Mouse (Mus musculus) adrenal gland, postnatal 25 days (tissue): ENCODE results near the gene Trpv5. TPM values are rescaled to one million over a fixed set of nuclear protein-coding genes. Genes with fewer than 3 reads are reported as not detected.

Source experiments
- DNase-seq: peaks from one replicate; pipeline ENCODE4 v3.0.0; 2021; ENCODE audit warnings: mixed read lengths
- long read RNA-seq: library from polyadenylated mRNA; stranded (forward); transcript quantifications from one replicate; pipeline ENCODE4 v2.0.0, GENCODE M21; 2021
- total RNA-seq: library from RNA; stranded (reverse); gene quantifications from 2 replicates; pipeline ENCODE4 v1.2.3, GENCODE M21; 2021

Trpv5 gene
- not detected in 2 replicates for total RNA-seq
- long read RNA-seq, result 0 reads

- DNase-seq, result no peak
Observed at GRCm38 (mm10) chr6:41680669-41681068, at the start of gene Trpv5. TSS of gene Trpv5 (minus strand) at chr6:41680769.

DNA sequence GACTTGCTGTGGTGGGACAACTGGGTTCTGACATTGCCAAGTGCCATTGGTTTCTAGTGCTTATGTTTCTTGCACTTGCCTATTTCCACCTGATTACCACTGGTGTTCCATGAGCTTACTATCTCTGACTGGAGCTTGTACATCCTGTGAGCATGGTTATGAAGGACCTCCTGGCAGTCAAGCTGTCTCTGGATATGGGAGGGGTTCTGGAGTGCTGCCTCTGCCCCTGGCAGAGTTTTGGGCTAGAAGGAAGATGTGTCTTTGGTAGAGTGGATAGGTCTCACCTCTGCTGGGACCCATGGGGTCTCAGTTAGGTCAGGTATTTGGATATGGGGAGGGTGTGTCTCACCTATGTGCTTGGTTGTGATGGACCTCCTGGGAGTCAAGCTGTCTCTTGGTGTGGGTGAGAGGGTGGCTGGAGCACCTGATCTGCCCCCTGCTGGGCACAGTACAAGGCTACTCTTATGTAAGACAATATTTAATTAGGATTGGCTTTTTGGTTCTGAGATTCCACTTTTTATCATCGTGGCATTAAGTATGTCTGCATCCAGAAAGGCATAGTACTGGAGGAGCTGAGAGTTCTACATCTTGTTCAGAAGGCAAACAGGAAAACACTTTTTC lies 47.5 kb upstream of the Trpv5 start:
- peak; percentile 1 for DNase-seq

DNA sequence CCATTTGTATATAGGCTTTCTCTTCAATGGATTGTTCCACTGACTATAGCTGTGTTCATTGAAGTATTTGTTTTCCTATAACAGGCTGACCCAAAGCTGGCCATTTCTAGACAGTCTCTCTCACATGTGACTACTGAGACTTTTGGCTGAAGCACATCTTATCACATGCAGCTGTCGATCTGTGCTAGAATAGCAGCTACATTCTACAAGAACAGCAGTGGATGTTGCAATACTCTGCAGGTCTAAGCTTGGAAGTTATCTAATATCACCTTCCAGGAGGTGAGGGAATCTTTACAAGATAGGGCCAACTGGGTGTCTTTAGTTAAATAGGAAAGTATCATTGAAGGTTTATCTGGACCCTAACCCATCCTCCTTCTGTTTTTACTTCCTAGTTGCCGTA lies 40.9 kb upstream of the Trpv5 start:
- DNase-seq, result no peak

DNA sequence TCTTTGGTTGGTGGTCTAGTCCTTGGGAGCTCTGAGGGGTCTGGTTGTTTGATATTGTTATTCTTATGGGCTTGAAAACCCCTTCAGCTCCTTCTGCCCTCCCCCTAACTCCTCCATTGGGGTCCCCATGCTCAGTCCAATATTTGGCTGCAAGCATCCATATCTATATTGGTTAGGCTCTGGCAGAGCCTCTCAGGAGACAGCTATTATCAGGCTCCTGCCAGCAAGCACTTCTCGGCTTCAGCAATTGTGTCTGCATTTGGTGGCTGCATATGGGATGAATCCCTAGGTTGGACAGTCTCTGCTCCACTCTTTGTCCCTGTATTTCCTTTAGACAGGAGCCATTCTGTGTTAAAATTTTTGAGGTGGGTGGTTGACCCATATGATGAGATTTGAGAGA lies 29.7 kb upstream of the Trpv5 start:
- DNase-seq, result no peak

DNA sequence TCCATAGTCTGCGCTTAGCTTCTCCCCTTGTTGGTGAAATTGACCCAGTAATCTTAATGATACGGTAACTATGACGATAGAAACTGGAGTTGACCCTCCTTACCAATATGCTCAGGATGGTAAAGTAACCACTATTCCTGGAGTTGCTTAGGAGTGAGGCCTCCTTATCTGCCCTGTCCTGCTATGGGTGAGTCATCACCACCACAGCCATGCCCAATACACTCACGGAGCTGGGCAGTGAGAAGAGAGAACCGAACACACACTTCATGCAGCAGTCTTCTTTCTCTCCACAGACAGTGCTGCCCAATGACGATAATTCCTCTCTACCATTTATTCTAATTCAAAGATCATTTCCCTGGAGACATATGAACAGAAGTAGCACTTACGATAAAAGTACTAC lies 25.7 kb upstream of the Trpv5 start:
- no peak for DNase-seq

DNA sequence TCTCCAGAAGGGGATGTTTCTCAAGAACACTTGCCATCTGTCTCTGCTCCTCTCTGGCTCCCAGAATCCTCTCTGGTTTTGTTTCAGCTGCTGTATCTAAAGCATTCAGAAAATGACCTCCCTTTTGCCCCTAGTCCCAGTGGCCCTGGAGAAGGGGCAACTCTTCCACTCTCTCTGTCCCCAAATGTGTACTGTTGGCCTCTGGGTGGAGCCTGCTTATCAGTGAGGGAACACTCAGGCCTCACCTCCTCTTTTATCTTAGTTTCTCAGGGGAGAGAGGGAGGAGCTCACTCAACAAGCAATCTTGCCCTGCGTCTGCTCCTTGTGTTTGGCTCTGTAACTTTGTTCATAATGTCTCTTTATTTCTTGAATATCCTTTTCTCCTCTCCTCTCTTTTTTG lies 23.6 kb upstream of the Trpv5 start, which contains the start of gene Kel:
Gene Kel (minus strand): TSS at position 217 of the 400 bp plus-strand sequence.
- DNase-seq, result no peak

DNA sequence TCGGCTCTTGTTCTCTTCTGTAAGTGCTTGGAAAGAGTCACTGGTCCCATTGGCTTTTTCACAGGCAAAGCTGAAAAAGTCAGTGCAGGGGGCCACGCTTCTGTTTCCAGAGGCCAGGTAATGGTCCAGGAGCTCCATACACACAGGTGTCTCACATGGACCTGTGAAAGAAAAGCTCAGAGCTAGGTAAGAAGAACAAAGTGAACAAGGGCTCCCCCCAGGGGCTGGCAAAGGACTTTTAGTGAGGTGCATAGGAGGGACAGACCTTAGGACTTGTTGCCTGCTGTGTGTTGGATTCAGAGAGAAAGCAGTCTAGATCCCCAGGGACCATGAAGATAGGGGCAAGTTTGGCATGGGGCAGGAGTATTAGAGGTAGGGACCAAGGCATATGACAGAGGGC lies 22.4 kb upstream of the Trpv5 start:
- no peak for DNase-seq

GRCm38 (mm10) chr6:41701245-41701644 lies 20.7 kb upstream of the Trpv5 start:
- DNase-seq, result no peak

- DNase-seq, result no peak
Observed at GRCm38 (mm10) chr6:41694407-41694806, 13.8 kb upstream of the Trpv5 start.

DNA sequence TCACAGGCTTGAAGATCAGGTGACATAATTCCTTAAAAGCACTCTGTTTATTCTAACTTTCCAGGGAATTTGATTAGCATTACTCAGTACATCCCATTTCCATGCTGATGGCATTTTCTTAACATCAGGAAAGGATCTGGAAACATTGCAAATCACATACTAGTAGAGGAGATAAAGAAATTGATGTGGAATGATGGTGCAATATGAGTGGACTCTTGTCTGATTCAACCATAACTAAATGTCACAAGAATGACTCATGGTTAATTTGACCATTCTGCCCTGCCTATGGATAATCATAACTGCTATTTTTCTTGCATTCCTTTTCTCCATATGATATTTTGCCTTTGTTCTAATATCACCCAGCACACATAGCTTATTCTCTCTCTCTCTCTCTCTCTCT lies 11.6 kb upstream of the Trpv5 start:
- DNase-seq, result no peak

GRCm38 (mm10) chr6:41685596-41685995 lies 5.0 kb upstream of the Trpv5 start:
- DNase-seq, result no peak

GRCm38 (mm10) chr6:41684911-41685310 lies 4.3 kb upstream of the Trpv5 start:
- DNase-seq, result no peak

DNA sequence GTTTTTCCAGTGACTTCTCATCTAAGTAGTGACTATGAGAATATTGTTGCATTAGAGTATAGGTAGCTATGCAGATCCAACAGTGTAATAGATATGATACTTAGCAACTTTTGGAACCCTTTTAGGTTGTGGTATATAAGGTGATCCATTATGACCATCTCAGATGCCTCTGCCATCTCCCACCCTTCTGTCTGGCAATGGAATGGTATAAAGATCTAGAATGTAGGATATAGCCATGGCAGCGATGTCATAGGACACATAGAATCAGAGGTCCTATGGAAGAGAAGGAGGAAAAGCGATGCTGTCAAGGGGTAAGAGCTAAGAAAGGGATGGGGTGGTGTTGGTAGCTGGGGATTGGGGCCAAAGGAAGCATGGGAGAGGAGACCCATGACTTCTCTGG lies 3.6 kb upstream of the Trpv5 start, which contains the start of gene Llcfc1:
Gene Llcfc1 (plus strand): TSS at position 301 of the 400 bp plus-strand sequence.
- no peak for DNase-seq

- no peak for DNase-seq
Observed at GRCm38 (mm10) chr6:41681656-41682055, 1.1 kb upstream of the Trpv5 start.

DNA sequence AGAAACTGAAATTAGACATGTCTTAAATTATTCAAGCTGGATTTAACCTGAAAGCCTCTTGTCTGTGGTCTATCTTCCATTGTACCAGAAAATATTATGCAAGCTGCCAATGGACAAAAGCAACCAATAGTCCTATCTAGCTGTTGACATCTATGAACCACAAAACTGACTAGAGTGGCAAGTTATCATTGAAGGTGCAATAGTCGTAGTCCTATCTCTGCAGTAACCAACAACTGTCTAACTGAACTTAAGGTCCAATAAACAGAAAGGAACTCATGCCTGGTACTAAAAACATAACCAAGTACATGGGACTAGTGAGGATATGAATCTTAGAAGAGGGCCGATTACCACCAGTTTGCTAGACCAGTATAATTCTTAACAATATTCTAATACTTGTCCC lies 4.0 kb downstream of the Trpv5 start:
- DNase-seq, result no peak

GRCm38 (mm10) chr6:41662320-41662719 lies 18.2 kb downstream of the Trpv5 start:
- no peak for DNase-seq

- no peak for DNase-seq
Observed at GRCm38 (mm10) chr6:41658487-41658886, 22.1 kb downstream of the Trpv5 start.

- no peak for DNase-seq
Observed at GRCm38 (mm10) chr6:41654648-41655047, 25.9 kb downstream of the Trpv5 start.

DNA sequence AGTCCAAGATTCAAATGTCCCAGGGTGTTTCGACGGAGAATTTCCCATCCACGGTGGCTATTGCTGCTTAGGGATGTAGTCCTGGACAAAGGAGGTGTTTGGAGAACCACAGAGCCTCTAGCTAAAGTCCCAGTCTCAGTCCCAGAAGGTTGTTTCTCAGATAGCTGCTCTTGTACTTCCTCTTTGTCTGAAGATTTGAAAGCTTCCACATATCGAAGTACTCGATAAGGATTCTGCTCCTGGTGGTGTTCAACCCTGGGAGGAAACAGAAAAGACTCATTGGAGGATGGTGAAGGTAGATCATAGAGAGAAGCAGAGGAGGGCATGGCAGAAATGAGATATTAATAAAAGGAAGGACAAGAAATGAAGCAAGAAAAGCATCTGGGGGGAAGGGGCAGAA lies 27.4 kb downstream of the Trpv5 start:
- DNase-seq, result no peak

- DNase-seq, result no peak
Observed at GRCm38 (mm10) chr6:41646672-41647071, 33.9 kb downstream of the Trpv5 start.

DNA sequence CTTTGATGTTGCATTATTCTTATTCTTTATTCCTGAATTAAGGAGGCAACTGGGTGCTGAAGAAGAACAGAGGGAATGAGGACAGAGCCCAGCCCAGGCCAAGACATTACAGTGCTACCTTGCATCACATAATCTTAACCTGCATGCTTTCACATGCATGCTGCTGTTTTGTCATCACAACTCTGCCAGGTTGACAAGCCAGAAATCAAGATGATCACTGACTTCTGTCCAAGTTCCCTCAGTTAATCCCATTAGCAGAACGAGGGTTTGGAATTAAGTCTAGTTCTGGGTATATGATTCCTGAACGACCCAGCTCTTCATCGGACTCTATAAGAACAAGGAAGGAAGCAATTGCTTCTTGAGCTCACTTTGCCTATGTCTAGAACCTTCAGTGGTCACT lies 34.3 kb downstream of the Trpv5 start:
- DNase-seq, result no peak

- no peak for DNase-seq
Observed at GRCm38 (mm10) chr6:41643227-41643626, 37.3 kb downstream of the Trpv5 start.

- DNase-seq, result no peak
Observed at GRCm38 (mm10) chr6:41642765-41643164, 37.8 kb downstream of the Trpv5 start.

DNA sequence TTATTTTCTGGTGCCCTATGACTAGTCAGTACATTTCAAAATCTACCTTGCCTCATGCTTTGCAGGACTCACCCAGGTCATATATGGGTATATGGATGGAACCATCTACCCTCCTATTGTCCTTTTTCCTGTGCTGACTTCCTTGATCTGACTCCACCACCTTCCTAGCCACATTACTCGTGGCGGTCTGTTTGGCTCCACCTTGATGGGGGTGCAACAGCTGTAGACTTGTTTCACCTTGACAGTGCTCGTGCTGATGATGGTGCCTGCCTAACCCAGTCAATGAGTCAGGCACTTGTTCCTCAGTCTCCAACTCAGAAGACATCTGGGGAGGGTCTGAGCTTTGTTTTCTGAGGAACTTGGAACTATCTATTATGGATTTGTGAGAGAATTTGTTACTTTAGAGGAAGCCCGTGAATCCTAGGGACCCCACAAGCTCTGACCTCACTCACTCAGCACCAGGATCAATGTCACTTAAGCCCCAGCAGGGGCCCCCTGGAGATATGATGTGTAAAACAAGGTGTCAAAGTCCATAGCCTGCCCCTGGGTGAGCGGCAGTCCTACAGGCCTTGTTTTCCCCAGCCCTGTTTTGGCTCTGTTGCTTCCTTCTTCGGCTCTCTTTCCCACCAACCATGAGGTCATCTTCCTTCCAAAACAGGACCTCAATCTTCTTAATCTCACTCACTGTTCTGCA lies 39.2 kb downstream of the Trpv5 start:
- DNase-seq, result no peak
